Mouse (Mus musculus): Measurements from ENCODE around the gene Bco1. TPM values are rescaled to one million over a fixed set of nuclear protein-coding genes. Genes with fewer than 3 reads are reported as not detected.

Bco1 gene
- polyA plus RNA-seq, 1 experiment from 2014 or later, result 0.45 TPM

GRCm38 (mm10) chr8:117109801-117110390 lies 14.2 kb downstream of the Bco1 start:
- Histone ChIP-seq H3K27me3 (ENCODE audit: insufficient read depth, low read length) (no peaks in the 10 kb centered on the region), H3K9me3 (ENCODE audit: low read length) (peaks cover 5% of the 10 kb centered on the region; the same call in 1 of the 2 replicates), H3K9ac (replicated peaks; ENCODE audit: low read length) (no peak overlapping the region), H3K36me3 (ENCODE audit: insufficient read depth, low read length) (no peaks in the 10 kb centered on the region), H3K27ac (ENCODE audit: low read length) (no peak overlapping the region), H3K4me1 (ENCODE audit: insufficient read depth, low read length) (no peaks in the 10 kb centered on the region), H3K4me2 (replicated peaks; ENCODE audit: low read depth, low read length) (no peak overlapping the region), H3K4me3 (ENCODE audit: low read length) (no peak overlapping the region)
- ATAC-seq (ENCODE audit: low FRiP score, low TSS enrichment), result no peak
- WGBS, result 53% methylated on average over 16 of the region's 16 CpGs

DNA sequence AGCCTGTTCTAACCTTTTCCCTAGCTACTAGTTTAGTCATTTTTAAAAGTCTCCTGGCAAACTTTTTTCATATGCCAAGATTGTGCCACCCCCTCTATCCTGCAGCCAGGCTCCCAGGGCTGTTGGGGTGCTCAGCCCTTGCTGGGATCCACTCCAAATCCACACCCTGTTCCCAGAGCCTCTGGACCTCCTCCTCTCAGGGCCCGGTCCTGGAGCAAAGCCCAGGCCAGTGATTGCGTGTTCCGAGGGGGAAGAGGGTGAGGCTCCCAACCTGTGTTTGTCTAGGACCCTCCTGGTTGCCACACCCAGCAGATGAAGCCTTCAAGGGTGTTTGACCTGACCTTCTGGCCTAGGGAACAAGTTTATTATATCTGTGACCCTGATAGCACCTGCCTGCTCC lies 16.0 kb downstream of the Bco1 start:
- no peak overlapping the region for H3K9ac ChIP-seq (replicated peaks; ENCODE audit: low read length)
- H3K27me3 ChIP-seq (ENCODE audit: insufficient read depth, low read length), result no peaks in the 10 kb centered on the region
- H3K4me2 ChIP-seq (replicated peaks; ENCODE audit: low read depth, low read length), result no peak overlapping the region
- no peaks in the 10 kb centered on the region for H3K36me3 ChIP-seq (ENCODE audit: insufficient read depth, low read length)
- no peak overlapping the region for H3K4me3 ChIP-seq (ENCODE audit: low read length)
- 84% methylated on average over 3 of the region's 3 CpGs for WGBS
- no peak for ATAC-seq (ENCODE audit: low FRiP score, low TSS enrichment)
- H3K27ac ChIP-seq (ENCODE audit: low read length), result no peak overlapping the region
- peaks cover 5% of the 10 kb centered on the region; the same call in 1 of the 2 replicates for H3K9me3 ChIP-seq (ENCODE audit: low read length)
- peaks cover 2% of the 10 kb centered on the region; the same call in 1 of the 2 replicates for H3K4me1 ChIP-seq (ENCODE audit: insufficient read depth, low read length)

GRCm38 (mm10) chr8:117112261-117112660 lies 16.6 kb downstream of the Bco1 start:
- Histone ChIP-seq H3K4me1 (ENCODE audit: insufficient read depth, low read length) (peaks cover 2% of the 10 kb centered on the region; the same call in 1 of the 2 replicates), H3K27me3 (ENCODE audit: insufficient read depth, low read length) (no peaks in the 10 kb centered on the region), H3K36me3 (ENCODE audit: insufficient read depth, low read length) (no peaks in the 10 kb centered on the region), H3K9ac (replicated peaks; ENCODE audit: low read length) (no peak overlapping the region), H3K9me3 (ENCODE audit: low read length) (peaks cover 5% of the 10 kb centered on the region; the same call in 1 of the 2 replicates), H3K4me3 (ENCODE audit: low read length) (no peak overlapping the region), H3K4me2 (replicated peaks; ENCODE audit: low read depth, low read length) (no peak overlapping the region), H3K27ac (ENCODE audit: low read length) (no peak overlapping the region)
- no peak for ATAC-seq (ENCODE audit: low FRiP score, low TSS enrichment)
- WGBS, result 40% methylated on average over 8 of the region's 8 CpGs

DNA sequence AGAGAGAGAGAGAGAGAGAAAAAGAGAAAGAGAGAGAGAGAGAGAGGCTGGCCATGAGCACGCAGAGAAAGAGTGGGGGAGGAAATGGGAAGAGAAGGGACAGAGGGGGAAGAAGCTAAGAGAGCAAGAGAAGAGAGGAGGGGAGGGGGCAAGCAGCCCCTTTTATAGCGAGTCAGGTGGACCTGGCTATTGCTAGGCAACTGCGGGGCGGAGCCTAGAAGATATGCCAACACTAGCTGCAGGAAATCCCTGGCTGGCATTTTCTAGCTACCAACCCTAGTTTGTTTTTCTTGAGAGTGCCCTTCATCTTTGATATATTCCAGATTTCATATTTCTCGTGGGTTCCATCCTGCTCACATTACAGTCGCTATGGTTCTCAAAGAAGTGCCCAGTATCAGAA lies 19.4 kb downstream of the Bco1 start:
- Histone ChIP-seq H3K9me3 (ENCODE audit: low read length) (no peaks in the 10 kb centered on the region), H3K4me1 (ENCODE audit: insufficient read depth, low read length) (peaks cover 2% of the 10 kb centered on the region; the same call in 1 of the 2 replicates), H3K9ac (replicated peaks; ENCODE audit: low read length) (no peak overlapping the region), H3K27ac (ENCODE audit: low read length) (no peak overlapping the region), H3K4me3 (ENCODE audit: low read length) (no peak overlapping the region), H3K27me3 (ENCODE audit: insufficient read depth, low read length) (no peaks in the 10 kb centered on the region), H3K4me2 (replicated peaks; ENCODE audit: low read depth, low read length) (peak overlapping the region; percentile 38; the same call in 1 of the 2 replicates), H3K36me3 (ENCODE audit: insufficient read depth, low read length) (no peaks in the 10 kb centered on the region)
- 42% methylated on average over 6 of the region's 6 CpGs for WGBS
- no peak for ATAC-seq (ENCODE audit: low FRiP score, low TSS enrichment)

- Histone ChIP-seq H3K27ac (ENCODE audit: low read length) (0 out of 2 replicates have a peak overlapping the region, but pooled peaks have one; percentile 30), H3K4me3 (ENCODE audit: low read length) (0 out of 2 replicates have a peak overlapping the region, but pooled peaks have one; percentile 10), H3K27me3 (ENCODE audit: insufficient read depth, low read length) (no peaks in the 10 kb centered on the region), H3K9me3 (ENCODE audit: low read length) (no peaks in the 10 kb centered on the region), H3K4me2 (replicated peaks; ENCODE audit: low read depth, low read length) (peak overlapping the region; percentile 38), H3K4me1 (ENCODE audit: insufficient read depth, low read length) (peaks cover 2% of the 10 kb centered on the region; the same call in 1 of the 2 replicates), H3K36me3 (ENCODE audit: insufficient read depth, low read length) (no peaks in the 10 kb centered on the region), H3K9ac (replicated peaks; ENCODE audit: low read length) (no peak overlapping the region)
- 10% methylated on average over 13 of the region's 13 CpGs for WGBS
- ATAC-seq (ENCODE audit: low FRiP score, low TSS enrichment), result peak; percentile 74; the same call in 1 of the 2 replicates
Observed at GRCm38 (mm10) chr8:117115676-117116446, 20.2 kb downstream of the Bco1 start.

- no peak overlapping the region for H3K27ac ChIP-seq (ENCODE audit: low read length)
- H3K9me3 ChIP-seq (ENCODE audit: low read length), result no peaks in the 10 kb centered on the region
- H3K27me3 ChIP-seq (ENCODE audit: insufficient read depth, low read length), result no peaks in the 10 kb centered on the region
- no peaks in the 10 kb centered on the region for H3K36me3 ChIP-seq (ENCODE audit: insufficient read depth, low read length)
- ATAC-seq (ENCODE audit: low FRiP score, low TSS enrichment), result no peak
- WGBS, result 56% methylated on average over 7 of the region's 7 CpGs
- H3K4me2 ChIP-seq (replicated peaks; ENCODE audit: low read depth, low read length), result no peak overlapping the region
- H3K4me3 ChIP-seq (ENCODE audit: low read length), result no peak overlapping the region
- peaks cover 2% of the 10 kb centered on the region; the same call in 1 of the 2 replicates for H3K4me1 ChIP-seq (ENCODE audit: insufficient read depth, low read length)
- no peak overlapping the region for H3K9ac ChIP-seq (replicated peaks; ENCODE audit: low read length)
Observed at GRCm38 (mm10) chr8:117116534-117116933, 20.9 kb downstream of the Bco1 start.

- Histone ChIP-seq H3K4me2 (replicated peaks; ENCODE audit: low read depth, low read length) (no peak overlapping the region), H3K4me3 (ENCODE audit: low read length) (no peak overlapping the region), H3K27ac (ENCODE audit: low read length) (no peak overlapping the region), H3K4me1 (ENCODE audit: insufficient read depth, low read length) (peaks cover 2% of the 10 kb centered on the region; the same call in 1 of the 2 replicates), H3K9me3 (ENCODE audit: low read length) (no peaks in the 10 kb centered on the region), H3K27me3 (ENCODE audit: insufficient read depth, low read length) (no peaks in the 10 kb centered on the region), H3K36me3 (ENCODE audit: insufficient read depth, low read length) (no peaks in the 10 kb centered on the region), H3K9ac (replicated peaks; ENCODE audit: low read length) (no peak overlapping the region)
- 87% methylated on average over 9 of the region's 9 CpGs for WGBS
- ATAC-seq (ENCODE audit: low FRiP score, low TSS enrichment), result no peak
Observed at GRCm38 (mm10) chr8:117118409-117118808, 22.8 kb downstream of the Bco1 start.

DNA sequence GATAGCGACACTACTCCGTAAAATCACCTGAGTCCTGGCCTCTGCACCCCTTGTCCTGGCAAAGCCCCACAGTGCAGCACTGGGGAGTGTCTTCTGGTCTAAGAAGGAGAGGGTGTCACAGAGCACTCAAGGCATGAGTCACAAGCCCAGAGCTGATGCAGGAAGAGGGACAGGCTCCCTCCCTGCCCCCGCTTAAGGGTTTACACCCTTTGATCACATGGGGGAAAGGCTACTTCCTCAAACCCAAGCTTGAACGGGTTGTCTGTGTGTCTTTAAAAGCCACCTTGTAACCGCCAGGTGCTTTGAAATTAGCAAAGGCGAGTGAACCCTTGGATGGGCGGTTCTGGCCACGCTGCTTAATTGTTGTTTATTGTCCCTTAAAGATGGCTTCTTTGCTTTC lies 25.6 kb downstream of the Bco1 start:
- Histone ChIP-seq H3K27ac (ENCODE audit: low read length) (no peak overlapping the region), H3K4me3 (ENCODE audit: low read length) (no peak overlapping the region), H3K4me1 (ENCODE audit: insufficient read depth, low read length) (no peaks in the 10 kb centered on the region), H3K9ac (replicated peaks; ENCODE audit: low read length) (no peak overlapping the region), H3K27me3 (ENCODE audit: insufficient read depth, low read length) (no peaks in the 10 kb centered on the region), H3K9me3 (ENCODE audit: low read length) (no peaks in the 10 kb centered on the region), H3K4me2 (replicated peaks; ENCODE audit: low read depth, low read length) (no peak overlapping the region), H3K36me3 (ENCODE audit: insufficient read depth, low read length) (no peaks in the 10 kb centered on the region)
- 43% methylated on average over 8 of the region's 8 CpGs for WGBS
- no peak for ATAC-seq (ENCODE audit: low FRiP score, low TSS enrichment)

DNA sequence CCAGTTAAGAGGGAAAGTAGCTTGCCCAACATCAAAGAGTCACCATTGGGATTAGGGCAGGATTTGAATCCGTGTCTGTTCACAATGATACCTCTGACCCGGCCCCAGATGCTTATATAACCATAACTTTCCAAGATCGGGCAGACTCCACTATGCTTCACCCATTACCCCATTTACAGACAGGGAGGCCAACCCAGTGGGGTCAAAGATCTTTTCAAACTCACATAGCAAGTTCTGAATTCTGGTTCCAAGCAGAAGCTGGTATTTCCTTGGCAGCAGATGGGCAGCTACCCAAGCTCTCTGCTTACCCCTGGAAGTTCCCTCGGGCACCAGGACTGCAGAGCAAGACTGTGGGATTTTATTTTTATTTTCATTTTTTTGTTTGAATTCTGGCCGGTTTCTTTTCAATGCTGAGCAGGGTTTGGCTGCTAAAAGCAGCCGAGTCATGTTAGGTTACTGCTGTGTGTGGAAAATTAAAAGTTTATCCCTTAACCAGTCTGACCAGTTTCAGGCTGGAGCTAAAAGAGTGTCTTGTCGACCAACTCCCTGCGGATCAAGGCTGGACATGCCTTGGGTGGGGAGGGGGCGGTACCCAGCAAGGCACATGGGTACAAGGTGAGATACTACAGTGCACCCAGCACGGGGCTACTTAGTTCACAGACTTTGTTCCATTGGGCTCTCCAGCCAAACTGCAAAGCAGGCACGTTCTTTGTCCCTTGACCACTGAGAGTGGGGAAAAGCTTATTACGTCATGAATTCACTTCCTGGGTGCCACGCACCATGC lies 28.4 kb downstream of the Bco1 start:
- no peaks in the 10 kb centered on the region for H3K4me1 ChIP-seq (ENCODE audit: insufficient read depth, low read length)
- H3K9ac ChIP-seq (replicated peaks; ENCODE audit: low read length), result no peak overlapping the region
- no peaks in the 10 kb centered on the region for H3K9me3 ChIP-seq (ENCODE audit: low read length)
- H3K4me2 ChIP-seq (replicated peaks; ENCODE audit: low read depth, low read length), result no peak overlapping the region
- H3K36me3 ChIP-seq (ENCODE audit: insufficient read depth, low read length), result no peaks in the 10 kb centered on the region
- no peak overlapping the region for H3K4me3 ChIP-seq (ENCODE audit: low read length)
- H3K27me3 ChIP-seq (ENCODE audit: insufficient read depth, low read length), result no peaks in the 10 kb centered on the region
- ATAC-seq (ENCODE audit: low FRiP score, low TSS enrichment), result no peak
- no peak overlapping the region for H3K27ac ChIP-seq (ENCODE audit: low read length)
- 76% methylated on average over 13 of the region's 13 CpGs for WGBS
